Mouse (Mus musculus): ENCODE measurements at regions not wholly inside any gene's neighbourhood (a gene's known extent, or its start where the extent isn't known, plus 50 kb on each side); places are given as distances from the start of the nearest gene placed in this dataset.

GRCm38 (mm10) chr4:55475409-55475808 lies 56.9 kb downstream of the Klf4 start:
- ATAC-seq (replicated peaks in 1 of 2; ENCODE audit: insufficient read depth in 1 of 2, low FRiP score in 2 of 2, low TSS enrichment in 1 of 2, low read depth in 1 of 2, poor library complexity in 2 of 2, severe bottlenecking in 2 of 2), result no peak

GRCm38 (mm10) chr4:55474044-55474788 lies 58.0 kb downstream of the Klf4 start:
- ATAC-seq (replicated peaks in 1 of 2; ENCODE audit: insufficient read depth in 1 of 2, low FRiP score in 2 of 2, low TSS enrichment in 1 of 2, low read depth in 1 of 2, poor library complexity in 2 of 2, severe bottlenecking in 2 of 2), result no peak

GRCm38 (mm10) chr4:55472649-55473048 lies 59.6 kb downstream of the Klf4 start:
- peak; percentile 46 to 51; a peak in 2 of 4 replicates for ATAC-seq (replicated peaks in 1 of 2; ENCODE audit: insufficient read depth in 1 of 2, low FRiP score in 2 of 2, low TSS enrichment in 1 of 2, low read depth in 1 of 2, poor library complexity in 2 of 2, severe bottlenecking in 2 of 2)

- no peak for ATAC-seq (replicated peaks in 1 of 2; ENCODE audit: insufficient read depth in 1 of 2, low FRiP score in 2 of 2, low TSS enrichment in 1 of 2, low read depth in 1 of 2, poor library complexity in 2 of 2, severe bottlenecking in 2 of 2)
Observed at GRCm38 (mm10) chr4:55470779-55471663, 61.2 kb downstream of the Klf4 start.

GRCm38 (mm10) chr4:55464192-55464591 lies 68.1 kb downstream of the Klf4 start:
- ATAC-seq (replicated peaks in 1 of 2; ENCODE audit: insufficient read depth in 1 of 2, low FRiP score in 2 of 2, low TSS enrichment in 1 of 2, low read depth in 1 of 2, poor library complexity in 2 of 2, severe bottlenecking in 2 of 2), result peak in 1 of 2 experiments; percentile 65; a peak in 2 of 4 replicates

- no peak for ATAC-seq (replicated peaks in 1 of 2; ENCODE audit: insufficient read depth in 1 of 2, low FRiP score in 2 of 2, low TSS enrichment in 1 of 2, low read depth in 1 of 2, poor library complexity in 2 of 2, severe bottlenecking in 2 of 2)
Observed at GRCm38 (mm10) chr4:55461927-55462326, 70.3 kb downstream of the Klf4 start.

- ATAC-seq (replicated peaks in 1 of 2; ENCODE audit: insufficient read depth in 1 of 2, low FRiP score in 2 of 2, low TSS enrichment in 1 of 2, low read depth in 1 of 2, poor library complexity in 2 of 2, severe bottlenecking in 2 of 2), result no peak
Observed at GRCm38 (mm10) chr4:55453902-55454301, 78.4 kb downstream of the Klf4 start.

- no peak for ATAC-seq (replicated peaks in 1 of 2; ENCODE audit: insufficient read depth in 1 of 2, low FRiP score in 2 of 2, low TSS enrichment in 1 of 2, low read depth in 1 of 2, poor library complexity in 2 of 2, severe bottlenecking in 2 of 2)
Observed at GRCm38 (mm10) chr4:55452546-55452945, 79.7 kb downstream of the Klf4 start.

GRCm38 (mm10) chr4:55451711-55452110 lies 80.6 kb downstream of the Klf4 start:
- no peak for ATAC-seq (replicated peaks in 1 of 2; ENCODE audit: insufficient read depth in 1 of 2, low FRiP score in 2 of 2, low TSS enrichment in 1 of 2, low read depth in 1 of 2, poor library complexity in 2 of 2, severe bottlenecking in 2 of 2)

- ATAC-seq (replicated peaks in 1 of 2; ENCODE audit: insufficient read depth in 1 of 2, low FRiP score in 2 of 2, low TSS enrichment in 1 of 2, low read depth in 1 of 2, poor library complexity in 2 of 2, severe bottlenecking in 2 of 2), result no peak
Observed at GRCm38 (mm10) chr4:55451026-55451425, 81.2 kb downstream of the Klf4 start.

- ATAC-seq (replicated peaks in 1 of 2; ENCODE audit: insufficient read depth in 1 of 2, low FRiP score in 2 of 2, low TSS enrichment in 1 of 2, low read depth in 1 of 2, poor library complexity in 2 of 2, severe bottlenecking in 2 of 2), result no peak
Observed at GRCm38 (mm10) chr4:55443489-55443888, 88.8 kb downstream of the Klf4 start.

GRCm38 (mm10) chr4:55442098-55442497 lies 90.2 kb downstream of the Klf4 start:
- ATAC-seq (replicated peaks in 1 of 2; ENCODE audit: insufficient read depth in 1 of 2, low FRiP score in 2 of 2, low TSS enrichment in 1 of 2, low read depth in 1 of 2, poor library complexity in 2 of 2, severe bottlenecking in 2 of 2), result no peak

Data from hematopoietic stem cell, adult 5-6 weeks (primary cell).